Mouse (Mus musculus) lung, embryonic 14.5 days (tissue): ENCODE results near the gene Itga5. TPM values are rescaled to one million over a fixed set of nuclear protein-coding genes. Genes with fewer than 3 reads are reported as not detected.

ENCODE experiments used
- ATAC-seq: fragments of 200-750 bp; cut with Nextera tagmentation; 2 replicates; pipeline ENCODE4 v1.8.0; 2017; ENCODE audit warnings: mild to moderate bottlenecking, moderate TSS enrichment, moderate library complexity; ENCODE audit not compliant: insufficient read depth
- DNase-seq: peaks from one replicate; pipeline ENCODE4 v3.0.0-alpha.2; 2015
- H3K27ac ChIP-seq: fragments of 300-500 bp; sonication (generic); 2 replicates; pipeline ENCODE4 v1.5.1; 2014; ENCODE audit warnings: low read depth, mild to moderate bottlenecking, moderate library complexity
- H3K27me3 ChIP-seq: fragments of 300-500 bp; sonication (generic); 2 replicates; pipeline ENCODE4 v1.6.1; 2014; ENCODE audit warnings: low read length, control low read depth; ENCODE audit not compliant: insufficient read depth
- H3K36me3 ChIP-seq: fragments of 300-500 bp; sonication (generic); 2 replicates; pipeline ENCODE4 v1.6.1; 2014; ENCODE audit warnings: control low read depth; ENCODE audit not compliant: insufficient read depth
- H3K4me1 ChIP-seq: fragments of 300-500 bp; sonication (generic); 2 replicates; pipeline ENCODE4 v1.6.1; 2014; ENCODE audit warnings: antibody characterized with exemption, control low read depth; ENCODE audit not compliant: insufficient read depth
- H3K4me2 ChIP-seq: fragments of 300-500 bp; sonication (generic); 2 replicates; pipeline ENCODE4 v1.6.1; 2014; ENCODE audit warnings: mild to moderate bottlenecking
- H3K4me3 ChIP-seq: fragments of 300-500 bp; sonication (generic); 2 replicates; pipeline ENCODE4 v1.5.1; 2014; ENCODE audit warnings: low read depth, low read length
- H3K9ac ChIP-seq: fragments of 300-500 bp; sonication (generic); 2 replicates; pipeline ENCODE4 v1.6.1; 2014
- H3K9me3 ChIP-seq: fragments of 300-500 bp; sonication (generic); 2 replicates; pipeline ENCODE4 v1.6.1; 2016; ENCODE audit warnings: low read depth, low read length, control low read depth
- CTCF ChIP-seq: IDR thresholded peaks from 2 replicates; pipeline ENCODE4 v1.5.1; 2016; ENCODE audit warnings: antibody characterized with exemption, low read depth
- WGBS: fragments of 180-500 bp; shearing (Covaris S2); extraction: QIAGEN DNeasy Blood & Tissue Kit; methylation state at CpG from one replicate; pipeline ENCODE4 v1.1.7; 2014; 5-methylcytosine and 5-hydroxymethylcytosine counted together
- microRNA-seq: library from miRNA; unstranded; fragments of <30 nt; microRNA quantifications from one replicate; pipeline ENCODE4, GENCODE M21; 2016; ENCODE audit warnings: borderline number of aligned reads
- polyA plus RNA-seq: library from polyadenylated mRNA; unstranded; fragments of >200 nt; fragmentation: Nextera tagmentation; extraction: Ambion mirVana; gene quantifications from 2 replicates; pipeline ENCODE4 v1.2.1, GENCODE M21; 2014

Gene Itga5
- polyA plus RNA-seq, 1 experiment from 2014 or later: 47.7 TPM

DNA sequence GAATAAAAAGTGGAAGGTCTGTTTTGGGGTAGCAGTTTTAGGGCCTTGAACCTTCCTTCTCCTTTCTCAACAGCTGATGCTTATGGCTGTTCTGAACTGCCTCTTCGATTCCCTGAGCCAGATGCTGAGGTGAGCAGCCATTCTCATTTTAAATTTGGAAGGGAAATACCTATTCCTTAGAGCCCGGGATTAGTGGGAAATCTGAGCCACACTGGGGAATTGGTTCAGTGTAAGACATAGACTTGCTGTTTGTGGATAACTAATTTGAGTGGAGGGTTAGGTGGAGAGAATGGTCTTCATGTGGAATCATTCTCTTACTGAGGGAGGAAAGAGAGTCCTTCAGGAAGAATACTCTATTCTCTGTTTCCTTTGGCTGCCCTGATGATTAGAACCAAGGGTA is 71.9 kb downstream of the Itga5 start:
- no peak for DNase-seq
- no peak overlapping the region for H3K27ac ChIP-seq
- no peak overlapping the region for H3K4me2 ChIP-seq
- H3K9ac ChIP-seq: no peak overlapping the region
- no peak for TF ChIP-seq CTCF
- H3K27me3 ChIP-seq: no peaks in the 10 kb centered on the region
- ATAC-seq: no peak
- H3K36me3 ChIP-seq: peaks cover 73% of the 10 kb centered on the region
- peaks cover 9% of the 10 kb centered on the region for H3K4me1 ChIP-seq
- WGBS: 83% methylated on average over 2 of the region's 2 CpGs
- H3K4me3 ChIP-seq: no peak overlapping the region
- no peaks in the 10 kb centered on the region; the same call in 1 of the 2 replicates for H3K9me3 ChIP-seq

Small RNA genes within 50 kb of the gene (microRNA-seq; reads per million reads assigned to microRNA genes)
- not detected for gene Mir6963

Other genes starting within 250 kb of the Itga5 start
- gene Smug1, start 199.7 kb downstream of the Itga5 start, polyA plus RNA-seq: 18.0 and 18.1 TPM in 2 replicates
- gene Cbx5, start 126.9 kb downstream of the Itga5 start, polyA plus RNA-seq: 144 and 151 TPM in 2 replicates
- 1,022 and 1,035 TPM in 2 replicates for gene Hnrnpa1, start 126.3 kb downstream of the Itga5 start, polyA plus RNA-seq
- gene Nfe2, start 108.4 kb downstream of the Itga5 start, polyA plus RNA-seq: 3.9 TPM in 2 replicates
- gene Copz1, start 94.0 kb downstream of the Itga5 start, polyA plus RNA-seq: 304 and 306 TPM in 2 replicates
- 0.61 TPM in 1 of 2 replicates, not detected in the other for gene Gpr84, start 56.2 kb downstream of the Itga5 start, polyA plus RNA-seq
- gene Zfp385a, start 26.7 kb downstream of the Itga5 start, polyA plus RNA-seq: 11.8 and 12.0 TPM in 2 replicates
- not detected in 2 replicates for gene Gtsf1, start 63.7 kb upstream of the Itga5 start, polyA plus RNA-seq
- not detected in 2 replicates for gene Gtsf2, start 81.7 kb upstream of the Itga5 start, polyA plus RNA-seq
- gene Nckap1l, start 87.0 kb upstream of the Itga5 start, polyA plus RNA-seq: 2.6 and 2.8 TPM in 2 replicates
- gene Pde1b, start 136.3 kb upstream of the Itga5 start, polyA plus RNA-seq: 1.8 and 2.5 TPM in 2 replicates
- gene Ppp1r1a, start 171.2 kb upstream of the Itga5 start, polyA plus RNA-seq: 6.3 and 6.9 TPM in 2 replicates
- gene Glycam1, start 198.3 kb upstream of the Itga5 start, polyA plus RNA-seq: not detected in 2 replicates